In the genomic region with DNA sequence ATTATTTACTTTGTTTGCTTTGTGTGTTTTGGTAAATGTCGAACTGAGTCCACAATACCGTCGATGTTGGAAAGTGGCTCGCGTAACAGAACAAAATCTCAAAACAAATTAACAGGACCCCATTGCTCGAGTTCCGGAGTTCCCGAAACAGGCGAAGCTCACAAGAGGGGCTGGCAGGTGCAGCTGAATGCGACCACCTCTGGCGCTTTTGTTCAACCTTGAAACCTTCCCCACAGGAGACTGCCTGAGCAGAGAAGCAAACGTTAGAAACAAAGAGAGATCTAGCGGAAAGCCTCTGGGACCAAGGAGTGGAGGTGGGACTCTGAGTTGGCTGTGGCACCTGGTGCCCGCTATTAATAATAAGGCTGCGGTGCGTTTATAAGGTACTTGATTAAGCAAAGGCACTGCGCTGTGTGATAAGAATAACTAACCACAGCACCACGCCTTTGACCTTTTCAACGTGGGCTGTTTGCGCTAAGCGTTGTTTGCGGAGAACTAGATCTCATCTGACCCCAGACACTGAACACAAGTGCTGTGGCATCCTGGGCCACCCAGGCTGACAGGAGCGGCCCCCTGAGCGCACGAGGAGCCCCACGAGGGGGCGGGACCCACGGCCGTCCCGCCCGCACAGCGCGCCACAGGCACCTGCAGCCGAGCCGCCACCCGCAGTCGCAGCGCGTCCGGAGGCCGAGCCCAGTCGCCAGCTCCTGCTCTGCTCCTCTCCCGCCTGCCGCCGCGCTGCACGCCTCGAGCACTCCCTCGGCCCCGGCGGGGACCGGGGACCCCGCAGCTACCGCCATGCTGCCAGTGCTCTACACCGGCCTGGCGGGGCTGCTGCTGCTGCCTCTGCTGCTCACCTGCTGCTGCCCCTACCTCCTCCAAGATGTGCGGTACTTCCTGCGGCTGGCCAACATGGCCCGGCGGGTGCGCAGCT, we compare ENCODE assay signal across 7 mouse cellular contexts. TPM values are rescaled to one million over a fixed set of nuclear protein-coding genes. Genes with fewer than 3 reads are reported as not detected.
DNase-seq lines count a peak whose midpoint lies in the region; ATAC-seq and TF ChIP-seq lines count a peak whose summit lies in the region.

A gene (plus strand): TSS at position 51 of the 934 bp plus-strand sequence.

- in situ Hi-C loops in ES-E14 (cut with MboI; ENCODE audit: low sequenced_read_pairs in 2 of 2, unreplicated experiment in 2 of 2) = no loop called here

- WGBS in forebrain, embryonic 10.5 days = under 1% methylated on average over 61 of the region's 61 CpGs
- WGBS in stomach, embryonic 14.5 days = 3% methylated on average over 49 of the region's 61 CpGs

- peak within 1 kb of the TSS; percentile 76 for H3K9ac ChIP-seq in ES-E14 (ENCODE audit: insufficient read depth, low read depth, low read length, poor library complexity, severe bottlenecking)
- no peak within 1 kb of the TSS for H3K9ac ChIP-seq in stomach, embryonic 14.5 days (replicated peaks; ENCODE audit: low read depth, low read length)

- H3K9me3 ChIP-seq in ES-E14 (ENCODE audit: control insufficient read depth, insufficient read depth, low read depth, low read length) = no peaks in the 10 kb centered on the region
- H3K9me3 ChIP-seq in forebrain, embryonic 10.5 days = no peaks in the 10 kb centered on the region
- H3K9me3 ChIP-seq in stomach, embryonic 14.5 days (ENCODE audit: control insufficient read depth, low read depth, low read length) = no peaks in the 10 kb centered on the region

- ATAC-seq in stomach, embryonic 14.5 days (ENCODE audit: insufficient number of reproducible peaks, insufficient read depth, low FRiP score, low read depth) = peak; percentile 65; the same call in 1 of the 2 replicates

- H3K4me1 ChIP-seq in ES-E14 (ENCODE audit: control insufficient read depth in 2 of 2, insufficient read depth in 2 of 2, low read length in 2 of 2, poor library complexity in 1 of 2) = peaks cover 3 to 5% of the 10 kb centered on the region in 2 experiments; a peak in 2 of 4 replicates
- peaks cover 24% of the 10 kb centered on the region for H3K4me1 ChIP-seq in forebrain, embryonic 10.5 days
- 0 out of 2 replicates have a peak, but pooled peaks cover 4% of the 10 kb centered on the region for H3K4me1 ChIP-seq in stomach, embryonic 14.5 days (ENCODE audit: control insufficient read depth, insufficient read depth, low read length)

- H3K36me3 ChIP-seq in ES-E14 (ENCODE audit: control insufficient read depth, insufficient read depth, low read length, poor library complexity, severe bottlenecking) = no peaks in the 10 kb centered on the region
- no peaks in the 10 kb centered on the region for H3K36me3 ChIP-seq in forebrain, embryonic 10.5 days (replicated peaks)
- no peaks in the 10 kb centered on the region for H3K36me3 ChIP-seq in stomach, embryonic 14.5 days (ENCODE audit: control insufficient read depth, insufficient read depth, low read length)

- no peak within 1 kb of the TSS; the same call in 1 of the 2 replicates for H3K27ac ChIP-seq in ES-E14 (ENCODE audit: insufficient read depth, low read depth, low read length, poor library complexity, severe bottlenecking)
- peak within 1 kb of the TSS; percentile 81 for H3K27ac ChIP-seq in forebrain, embryonic 10.5 days
- no peak within 1 kb of the TSS for H3K27ac ChIP-seq in stomach, embryonic 14.5 days (ENCODE audit: low read length)

- DNase-seq in ES-E14 (ENCODE audit: low read depth, low spot score) = peak; percentile 54
- DNase-seq in adrenal gland, adult (ENCODE audit: inconsistent age in 2 of 2, low spot score in 1 of 2) = peak; percentile 23 to 63
- peak; percentile 54 for DNase-seq in forebrain, embryonic 10.5 days (ENCODE audit: extremely low spot score, low spot score)
- DNase-seq in induced T-regulatory cell, adult 2 months (ENCODE audit: low read depth) = peak; percentile 17
- DNase-seq in left cerebral cortex, postnatal 36 days (ENCODE audit: low spot score in 2 of 2) = peak; percentile 39 to 46
- DNase-seq in mesoderm, embryonic 11.5 days (ENCODE audit: low read depth, low spot score) = peak; percentile 41

- peaks cover 67% of the 10 kb centered on the region for H3K27me3 ChIP-seq in forebrain, embryonic 10.5 days (ENCODE audit: poor library complexity, severe bottlenecking)
- H3K27me3 ChIP-seq in stomach, embryonic 14.5 days (ENCODE audit: control insufficient read depth, insufficient read depth, low read length) = peaks cover 23% of the 10 kb centered on the region

- H3K4me2 ChIP-seq in stomach, embryonic 14.5 days (replicated peaks; ENCODE audit: low read depth, low read length) = peak within 1 kb of the TSS; percentile 71

- intact Hi-C loops in left cerebral cortex, postnatal 36 days (cut with DNase I) = no loop called here

- peak within 1 kb of the TSS; percentile 79 to 87 for H3K4me3 ChIP-seq in ES-E14 (ENCODE audit: insufficient read depth in 1 of 2, low read depth in 1 of 2, low read length in 2 of 2, poor library complexity in 1 of 2, severe bottlenecking in 1 of 2)
- H3K4me3 ChIP-seq in forebrain, embryonic 10.5 days = peak within 1 kb of the TSS; percentile 65
- peak within 1 kb of the TSS; percentile 53 for H3K4me3 ChIP-seq in stomach, embryonic 14.5 days (ENCODE audit: low read depth, low read length)

TF ChIP-seq in ES-E14, 5 proteins besides CTCF, POLR2A, EP300 and RAD21:
- TF ChIP-seq HCFC1 (IDR thresholded peaks at IDR 0.05; ENCODE audit: borderline replicate concordance, insufficient read depth, low read length) = no peak; the same call in 1 of the 2 replicates
- no peak for TF ChIP-seq ZNF384 (IDR thresholded peaks at IDR 0.05; ENCODE audit: low read depth, low read length)
- no peak for TF ChIP-seq ZC3H11A (IDR thresholded peaks at IDR 0.05; ENCODE audit: borderline replicate concordance, low read depth, low read length)
- TF ChIP-seq CHD2 (IDR thresholded peaks at IDR 0.05; ENCODE audit: low read depth, low read length) = no peak
- no peak for TF ChIP-seq MAFK (IDR thresholded peaks at IDR 0.05; ENCODE audit: insufficient read depth, low read depth, low read length)

RNA-seq across cellular contexts. Expression of the gene that starts here (rescaled TPM):
- total RNA-seq in ES-E14 (2012; rRNA removed) = 51.3 and 121 TPM in 2 replicates
- 3.1 TPM in 2 replicates for polyA plus RNA-seq in forebrain, embryonic 10.5 days (2016; fragmentation: Nextera tagmentation; extraction: Ambion mirVana)
- total RNA-seq in left cerebral cortex, postnatal 36 days (2021) = 1 to 10 TPM; 6.3 to 8.4 TPM
- 1.3 and 2.6 TPM in 2 replicates for polyA plus RNA-seq in stomach, embryonic 14.5 days (2014; fragmentation: Nextera tagmentation; extraction: Ambion mirVana)
